In genomic region chr9:123480253-123480921, GRCm38 (mm10) we compare ENCODE assay signal across 7 mouse cellular contexts. TPM values are rescaled to one million over a fixed set of nuclear protein-coding genes. Genes with fewer than 3 reads are reported as not detected.
DNase-seq lines count a peak whose midpoint lies in the region; ATAC-seq and TF ChIP-seq lines count a peak whose summit lies in the region.

No protein-coding gene starts in this region.

- DNase-seq in G1E (ENCODE audit: low spot score): no peak
- no peak for DNase-seq in embryonic facial prominence, embryonic 11.5 days (ENCODE audit: low spot score)
- peak; percentile 44 for DNase-seq in lung, postnatal 0 days (ENCODE audit: low spot score)
- DNase-seq in spleen, postnatal 10 days (ENCODE audit: low spot score in 2 of 2): peak; percentile 56 to 57
- DNase-seq in retina, postnatal 1 day: no peak

- peaks cover 4% of the 10 kb centered on the region; the same call in 1 of the 2 replicates for H3K27me3 ChIP-seq in G1E (ENCODE audit: insufficient read depth, low read length)
- H3K27me3 ChIP-seq in embryonic facial prominence, embryonic 11.5 days (ENCODE audit: control insufficient read depth, insufficient read depth, low read length): no peaks in the 10 kb centered on the region
- H3K27me3 ChIP-seq in hindbrain, embryonic 16.5 days (replicated peaks; ENCODE audit: control insufficient read depth, insufficient read depth, low read length): no peaks in the 10 kb centered on the region
- H3K27me3 ChIP-seq in lung, postnatal 0 days (replicated peaks; ENCODE audit: insufficient read depth, low read length): no peaks in the 10 kb centered on the region

- 89% methylated on average over 18 of the region's 18 CpGs for whole genome bisulfite sequencing in embryonic facial prominence, embryonic 11.5 days
- 75% methylated on average over 18 of the region's 18 CpGs for WGBS in hindbrain, embryonic 16.5 days
- WGBS in lung, postnatal 0 days: 46% methylated on average over 18 of the region's 18 CpGs

- peaks cover 60% of the 10 kb centered on the region for H3K36me3 ChIP-seq in G1E (replicated peaks)
- no peaks in the 10 kb centered on the region; the same call in 1 of the 2 replicates for H3K36me3 ChIP-seq in embryonic facial prominence, embryonic 11.5 days (replicated peaks; ENCODE audit: control insufficient read depth, insufficient read depth, low read depth, low read length)
- H3K36me3 ChIP-seq in hindbrain, embryonic 16.5 days (ENCODE audit: control insufficient read depth, insufficient read depth, low read length): no peaks in the 10 kb centered on the region
- H3K36me3 ChIP-seq in lung, postnatal 0 days (ENCODE audit: insufficient read depth, low read length): no peaks in the 10 kb centered on the region

- TF ChIP-seq EP300 in lung, postnatal 0 days (IDR thresholded peaks at IDR 0.05): no peak

- TF ChIP-seq CTCF in G1E (IDR thresholded peaks at IDR 0.05; ENCODE audit: low read depth, low read length): no peak
- TF ChIP-seq CTCF in lung, postnatal 0 days (IDR thresholded peaks at IDR 0.05): no peak

- no peak overlapping the region for H3K27ac ChIP-seq in embryonic facial prominence, embryonic 11.5 days (replicated peaks; ENCODE audit: low read depth, low read length)
- H3K27ac ChIP-seq in hindbrain, embryonic 16.5 days (ENCODE audit: low read depth, low read length): no peak overlapping the region
- H3K27ac ChIP-seq in lung, postnatal 0 days (ENCODE audit: low read length): 0 out of 2 replicates have a peak overlapping the region, but pooled peaks have one; percentile 93

- H3K4me2 ChIP-seq in embryonic facial prominence, embryonic 11.5 days (ENCODE audit: low read depth, low read length): peak overlapping the region; percentile 83
- peak overlapping the region; percentile 57 for H3K4me2 ChIP-seq in hindbrain, embryonic 16.5 days (ENCODE audit: low read length)
- H3K4me2 ChIP-seq in lung, postnatal 0 days (replicated peaks; ENCODE audit: low read depth, low read length): peak overlapping the region; percentile 88

- no peak for ATAC-seq in G1E (ENCODE audit: extremely low read depth, insufficient number of reproducible peaks, low FRiP score, poor library complexity, severe bottlenecking)
- ATAC-seq in embryonic facial prominence, embryonic 11.5 days (replicated peaks; ENCODE audit: insufficient number of reproducible peaks, low FRiP score, low TSS enrichment, low read depth): no peak
- ATAC-seq in hindbrain, embryonic 16.5 days: no peak
- no peak for ATAC-seq in lung, postnatal 0 days
- no peak for ATAC-seq in megakaryocyte-erythroid progenitor cell, adult 5-6 weeks (replicated peaks; ENCODE audit: low FRiP score, low TSS enrichment, poor library complexity, severe bottlenecking)

- peaks cover 67% of the 10 kb centered on the region for H3K4me1 ChIP-seq in G1E (ENCODE audit: insufficient read depth, low read depth, low read length)
- peaks cover 5% of the 10 kb centered on the region for H3K4me1 ChIP-seq in embryonic facial prominence, embryonic 11.5 days (ENCODE audit: control insufficient read depth, insufficient read depth, low read length)
- H3K4me1 ChIP-seq in hindbrain, embryonic 16.5 days (ENCODE audit: control insufficient read depth, insufficient read depth, low read depth, low read length): peaks cover 6% of the 10 kb centered on the region; the same call in 1 of the 2 replicates
- peaks cover 28% of the 10 kb centered on the region for H3K4me1 ChIP-seq in lung, postnatal 0 days (ENCODE audit: insufficient read depth, low read depth, low read length)

- no peak overlapping the region; the same call in none of the 2 replicates for H3K9ac ChIP-seq in embryonic facial prominence, embryonic 11.5 days (replicated peaks; ENCODE audit: low read length)
- no peak overlapping the region for H3K9ac ChIP-seq in hindbrain, embryonic 16.5 days (ENCODE audit: low read depth, low read length)
- H3K9ac ChIP-seq in lung, postnatal 0 days (replicated peaks; ENCODE audit: low read depth): peak overlapping the region; percentile 60

- no peaks in the 10 kb centered on the region for H3K9me3 ChIP-seq in G1E (replicated peaks)
- H3K9me3 ChIP-seq in embryonic facial prominence, embryonic 11.5 days (replicated peaks; ENCODE audit: control insufficient read depth, low read length): no peaks in the 10 kb centered on the region
- no peaks in the 10 kb centered on the region for H3K9me3 ChIP-seq in hindbrain, embryonic 16.5 days (ENCODE audit: control insufficient read depth, low read length)
- no peaks in the 10 kb centered on the region for H3K9me3 ChIP-seq in lung, postnatal 0 days (ENCODE audit: low read length)

- peak overlapping the region; percentile 77 for H3K4me3 ChIP-seq in G1E (ENCODE audit: low read depth, low read length)
- peak overlapping the region; percentile 68 for H3K4me3 ChIP-seq in embryonic facial prominence, embryonic 11.5 days (ENCODE audit: low read depth, low read length)
- H3K4me3 ChIP-seq in hindbrain, embryonic 16.5 days (ENCODE audit: low read length): no peak overlapping the region
- peak overlapping the region; percentile 56 for H3K4me3 ChIP-seq in lung, postnatal 0 days (ENCODE audit: low read depth, low read length)

RNA-seq across cellular contexts. Expression of gene Limd1, which starts 1.9 kb away (rescaled TPM):
- total RNA-seq in G1E (2014; fragmentation: Nextera tagmentation) (30.3 and 31.2 TPM in 2 replicates), G1E (2017) (22.8 and 24.9 TPM in 2 replicates)
- 12.8 and 14.0 TPM in 2 replicates for polyA plus RNA-seq in G1E (2012)
- 46.0 and 48.3 TPM in 2 replicates for polyA plus RNA-seq in embryonic facial prominence, embryonic 11.5 days (2014; fragmentation: Nextera tagmentation; extraction: Ambion mirVana)
- 12.2 and 15.5 TPM in 2 replicates for polyA plus RNA-seq in hindbrain, embryonic 16.5 days (2015; fragmentation: Nextera tagmentation; extraction: Ambion mirVana)
- 56.3 and 61.9 TPM in 2 replicates for polyA plus RNA-seq in lung, postnatal 0 days (2015; fragmentation: Nextera tagmentation; extraction: Ambion mirVana)
- total RNA-seq in megakaryocyte-erythroid progenitor cell, adult 5-6 weeks (2014; fragmentation: Nextera tagmentation): 40.2 and 42.1 TPM in 2 replicates
- total RNA-seq in megakaryocyte-erythroid progenitor cell, adult 5-6 weeks (2017): 24.7 and 26.4 TPM in 2 replicates

RNA-seq across cellular contexts. Expression of gene Sacm1l, which starts 49.2 kb away (rescaled TPM):
- total RNA-seq in G1E (2014; fragmentation: Nextera tagmentation): 42.3 and 43.3 TPM in 2 replicates
- 54.7 and 59.7 TPM in 2 replicates for total RNA-seq in G1E (2017)
- 1.8 and 2.0 TPM in 2 replicates for polyA plus RNA-seq in G1E (2012)
- 53.6 and 62.4 TPM in 2 replicates for polyA plus RNA-seq in embryonic facial prominence, embryonic 11.5 days (2014; fragmentation: Nextera tagmentation; extraction: Ambion mirVana)
- polyA plus RNA-seq in hindbrain, embryonic 16.5 days (2015; fragmentation: Nextera tagmentation; extraction: Ambion mirVana): 57.8 and 58.5 TPM in 2 replicates
- polyA plus RNA-seq in lung, postnatal 0 days (2015; fragmentation: Nextera tagmentation; extraction: Ambion mirVana): 38.6 and 41.2 TPM in 2 replicates
- 26.5 and 27.6 TPM in 2 replicates for total RNA-seq in megakaryocyte-erythroid progenitor cell, adult 5-6 weeks (2014; fragmentation: Nextera tagmentation)
- 60.5 and 70.7 TPM in 2 replicates for total RNA-seq in megakaryocyte-erythroid progenitor cell, adult 5-6 weeks (2017)

Comparison
In these comparisons a context has a peak if more than half of its experiments do, and no peak if none do; other contexts are left out.
1. DNase-seq: peak in lung, postnatal 0 days (single experiment) and spleen, postnatal 10 days (2 of 2); none in G1E (single experiment), embryonic facial prominence, embryonic 11.5 days (single experiment) and retina, postnatal 1 day (single experiment).
2. RNA of gene Sacm1l, which starts 49.2 kb away (polyA plus RNA-seq): 53.6 to 62.4 TPM in embryonic facial prominence, embryonic 11.5 days, 57.8 to 58.5 TPM in hindbrain, embryonic 16.5 days and 38.6 to 41.2 TPM in lung, postnatal 0 days; 1.8 to 2.0 TPM in G1E; every median in the first group is over 10 times any median in the second.
3. Peak in every context shown above with its lines, with median percentiles within 50 percentile points of each other: H3K4me2 ChIP-seq.